Mouse (Mus musculus) heart, embryonic 13.5 days (tissue): ENCODE measurements around the gene Slc25a19. TPM values are rescaled to one million over a fixed set of nuclear protein-coding genes. Genes with fewer than 3 reads are reported as not detected.

Source experiments
- ATAC-seq: fragments of 200-750 bp; cut with Nextera tagmentation; 2 replicates; pipeline ENCODE4 v1.8.0; 2017; ENCODE audit warnings: moderate TSS enrichment; ENCODE audit not compliant: insufficient number of reproducible peaks, low FRiP score, low TSS enrichment; ENCODE audit errors: extremely low read depth
- H3K27ac ChIP-seq: fragments of 300-500 bp; sonication (generic); replicated peaks from 2 replicates; pipeline ENCODE4 v1.5.1; 2015; ENCODE audit warnings: moderate library complexity, mild to moderate bottlenecking, inconsistent platforms
- H3K27me3 ChIP-seq: fragments of 300-500 bp; sonication (generic); replicated peaks from 2 replicates; pipeline ENCODE4 v1.6.1; 2015; ENCODE audit warnings: mild to moderate bottlenecking, inconsistent platforms
- H3K36me3 ChIP-seq: fragments of 300-500 bp; sonication (generic); 2 replicates; pipeline ENCODE4 v1.6.1; 2015; ENCODE audit warnings: mild to moderate bottlenecking, inconsistent platforms
- H3K4me1 ChIP-seq: fragments of 300-500 bp; sonication (generic); 2 replicates; pipeline ENCODE4 v1.6.1; 2015; ENCODE audit warnings: inconsistent platforms
- H3K4me2 ChIP-seq: fragments of 300-500 bp; sonication (generic); 2 replicates; pipeline ENCODE4 v1.6.1; 2015; ENCODE audit warnings: inconsistent platforms, mild to moderate bottlenecking, moderate library complexity
- H3K4me3 ChIP-seq: fragments of 300-500 bp; sonication (generic); 2 replicates; pipeline ENCODE4 v1.5.1; 2015; ENCODE audit warnings: moderate library complexity, mild to moderate bottlenecking, inconsistent platforms
- H3K9ac ChIP-seq: fragments of 300-500 bp; sonication (generic); 2 replicates; pipeline ENCODE4 v1.6.1; 2015; ENCODE audit warnings: inconsistent platforms, mild to moderate bottlenecking, moderate library complexity
- H3K9me3 ChIP-seq: fragments of 300-500 bp; sonication (generic); 2 replicates; pipeline ENCODE4 v1.6.1; 2016; ENCODE audit warnings: inconsistent platforms
- WGBS: fragments of 180-500 bp; shearing (Covaris S2); methylation state at CpG from one replicate; pipeline ENCODE4 v1.1.7; 2015; ENCODE audit warnings: mixed read lengths; 5-methylcytosine and 5-hydroxymethylcytosine counted together
- polyA plus RNA-seq: library from polyadenylated mRNA; unstranded; fragments of >200 nt; fragmentation: Nextera tagmentation; extraction: Ambion mirVana; gene quantifications from 2 replicates; pipeline ENCODE4 v1.2.1, GENCODE M21; 2015

Slc25a19 gene
- polyA plus RNA-seq, 1 experiment from 2014 or later: 36.4 TPM

DNA sequence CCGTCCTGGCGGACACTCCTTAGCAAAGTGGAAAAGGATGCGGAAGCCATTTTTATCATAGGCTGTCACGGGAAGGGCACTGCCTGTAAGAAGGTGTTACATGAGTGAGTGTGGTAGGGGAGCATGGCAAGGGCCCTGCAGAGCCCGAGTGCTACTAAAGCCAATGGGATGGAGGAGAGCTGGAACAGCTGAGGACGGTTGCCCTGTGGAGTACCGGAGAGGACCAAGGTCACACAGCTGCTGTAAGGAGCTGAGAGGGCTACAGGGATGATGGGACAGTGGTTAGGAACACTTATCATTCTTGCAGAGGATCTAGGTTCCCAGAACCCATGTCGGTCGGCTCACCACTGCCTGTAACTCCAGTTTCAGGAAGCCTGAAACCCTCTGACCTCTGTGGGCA is 41.7 kb downstream of the Slc25a19 start:
- WGBS: 82% methylated on average over 9 of the region's 9 CpGs
- ATAC-seq: no peak
- no peaks in the 10 kb centered on the region for H3K9me3 ChIP-seq

DNA sequence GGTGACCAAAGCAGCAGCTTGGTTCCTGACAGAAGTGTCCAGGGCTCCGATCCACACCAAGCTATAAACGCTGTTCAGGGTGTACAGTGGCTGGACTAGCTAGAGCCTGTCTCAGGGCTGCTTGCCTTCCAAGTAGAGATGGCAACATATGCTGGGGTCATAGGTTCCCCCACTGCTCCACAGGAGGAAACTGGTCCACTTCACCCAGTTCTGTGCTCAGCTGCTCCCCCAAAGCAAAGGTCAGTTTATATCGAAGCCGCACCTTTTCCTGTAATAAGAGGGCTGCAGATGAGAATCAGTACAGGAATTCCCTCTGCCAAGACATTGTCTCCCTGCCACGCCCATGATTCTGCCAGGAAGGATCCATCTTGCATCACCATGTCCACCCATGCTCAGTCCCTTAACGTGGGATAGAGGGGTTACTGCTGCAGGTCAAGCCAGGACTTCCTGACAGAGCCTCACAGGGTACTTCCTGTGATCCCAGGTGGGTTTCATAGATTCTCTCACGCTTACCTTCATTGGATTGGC is 42.5 kb downstream of the Slc25a19 start:
- no peak overlapping the region for H3K27ac ChIP-seq
- no peaks in the 10 kb centered on the region for H3K4me1 ChIP-seq
- H3K27me3 ChIP-seq: no peaks in the 10 kb centered on the region
- H3K36me3 ChIP-seq: peaks cover 98% of the 10 kb centered on the region
- H3K9me3 ChIP-seq: no peaks in the 10 kb centered on the region
- 85% methylated on average over 7 of the region's 7 CpGs for WGBS
- H3K4me2 ChIP-seq: no peak overlapping the region
- ATAC-seq: no peak
- H3K9ac ChIP-seq: 0 out of 2 replicates have a peak overlapping the region, but pooled peaks have one; percentile 0
- H3K4me3 ChIP-seq: no peak overlapping the region

More for the DNA sequence above, 41.7 kb downstream of the Slc25a19 start:
- no peaks in the 10 kb centered on the region for H3K27me3 ChIP-seq
- H3K36me3 ChIP-seq: peaks cover 98% of the 10 kb centered on the region
- no peak overlapping the region for H3K4me3 ChIP-seq
- H3K4me2 ChIP-seq: no peak overlapping the region
- no peak overlapping the region for H3K27ac ChIP-seq
- no peak overlapping the region for H3K9ac ChIP-seq
- no peaks in the 10 kb centered on the region for H3K4me1 ChIP-seq

DNA sequence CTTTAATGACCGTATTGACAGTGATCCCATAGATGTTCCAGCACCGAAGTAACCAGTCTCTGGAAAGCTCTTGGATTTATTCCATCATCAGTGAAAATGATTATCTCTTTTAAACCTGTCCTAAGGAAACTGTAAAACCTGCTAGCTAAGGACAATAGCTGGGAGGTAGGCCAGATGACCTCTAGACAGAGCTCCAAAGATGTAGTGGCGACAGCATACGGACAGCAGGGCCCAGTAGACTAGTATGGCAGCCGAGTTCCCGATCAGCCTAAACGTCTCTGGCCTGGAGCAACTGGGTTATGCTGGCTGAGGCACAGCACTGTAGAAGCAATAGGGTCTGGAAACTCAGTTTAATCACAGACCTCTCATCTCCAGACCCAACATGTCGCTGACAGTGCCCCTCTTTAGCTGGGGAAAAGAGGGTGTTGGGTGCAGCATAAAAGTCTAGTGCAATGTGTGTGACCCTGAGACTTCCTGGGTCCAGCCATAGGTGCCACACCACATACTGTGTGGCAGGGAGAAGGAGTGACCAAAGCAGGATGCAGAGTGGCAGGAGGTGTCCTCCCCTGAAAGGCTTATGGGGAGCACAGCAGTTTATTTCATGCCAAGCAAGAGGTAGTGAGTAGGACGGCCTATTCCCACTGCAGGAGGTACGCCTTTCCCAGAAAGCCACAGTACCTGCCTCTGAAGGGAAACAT is 43.6 kb downstream of the Slc25a19 start:
- Histone ChIP-seq H3K4me3 (no peak overlapping the region), H3K9ac (no peak overlapping the region), H3K4me2 (no peak overlapping the region), H3K27ac (no peak overlapping the region), H3K36me3 (peaks cover 97% of the 10 kb centered on the region), H3K27me3 (no peaks in the 10 kb centered on the region), H3K9me3 (no peaks in the 10 kb centered on the region), H3K4me1 (no peaks in the 10 kb centered on the region)
- no peak for ATAC-seq
- 82% methylated on average over 10 of the region's 10 CpGs for WGBS

DNA sequence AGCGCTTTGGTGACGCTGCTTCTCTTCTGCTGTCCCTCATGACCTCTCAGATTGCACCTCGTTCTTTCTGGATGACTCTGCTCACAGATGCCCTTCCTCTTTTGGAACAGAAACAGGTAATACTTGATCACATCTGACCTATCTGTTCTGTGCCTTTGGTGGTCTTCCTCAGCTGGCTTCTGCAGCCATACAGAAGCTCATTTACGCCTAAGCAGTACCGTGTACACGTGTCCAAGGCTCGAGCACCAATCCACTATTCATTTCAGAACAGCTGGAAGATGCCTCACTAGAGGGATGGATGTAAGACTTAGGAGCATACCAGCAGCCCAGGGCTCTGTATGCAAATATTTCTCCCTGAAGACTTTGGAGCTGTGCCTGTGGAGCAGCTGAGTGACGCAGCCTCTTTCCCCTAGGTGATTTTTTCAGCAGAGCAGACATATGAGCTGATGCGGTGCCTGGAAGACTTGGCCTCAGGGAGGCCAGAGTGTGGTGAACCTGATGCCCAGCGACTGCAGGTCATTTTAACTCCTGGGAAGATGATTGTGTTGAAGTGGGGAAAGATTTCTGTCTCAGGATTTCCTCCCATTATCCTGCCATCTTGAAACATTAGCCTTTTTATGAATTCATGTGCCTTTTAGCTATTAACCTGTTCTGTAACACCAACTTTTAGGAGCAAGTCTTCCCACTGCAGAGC is 45.0 kb downstream of the Slc25a19 start:
- Histone ChIP-seq H3K9me3 (no peaks in the 10 kb centered on the region), H3K4me3 (no peak overlapping the region), H3K4me2 (no peak overlapping the region), H3K4me1 (no peaks in the 10 kb centered on the region), H3K27ac (no peak overlapping the region), H3K27me3 (no peaks in the 10 kb centered on the region), H3K36me3 (peaks cover 99% of the 10 kb centered on the region), H3K9ac (no peak overlapping the region)
- no peak for ATAC-seq
- WGBS: 78% methylated on average over 10 of the region's 10 CpGs

DNA sequence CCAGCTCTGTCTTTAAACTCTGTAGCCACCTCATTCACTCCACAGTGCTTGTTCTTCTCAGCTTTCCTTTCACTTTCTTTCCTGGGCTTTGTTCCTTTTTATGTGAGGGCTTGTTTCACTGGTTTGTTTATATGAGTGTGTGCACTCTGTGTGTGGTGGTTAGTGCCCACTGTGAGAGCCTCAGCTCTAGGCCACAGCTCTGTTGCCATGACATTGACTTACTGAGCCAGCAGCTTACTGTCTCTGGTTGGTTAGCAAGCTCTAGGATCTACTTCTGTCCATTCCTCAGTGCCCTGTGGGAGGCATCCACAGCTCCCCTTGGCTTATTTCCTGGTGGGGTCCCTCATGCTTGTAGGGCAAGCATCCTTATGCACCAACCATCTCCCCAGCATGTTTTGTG is 49.0 kb downstream of the Slc25a19 start:
- H3K27me3 ChIP-seq: no peaks in the 10 kb centered on the region
- no peak overlapping the region for H3K27ac ChIP-seq
- H3K4me1 ChIP-seq: no peaks in the 10 kb centered on the region
- no peak for ATAC-seq
- no peak overlapping the region for H3K9ac ChIP-seq
- no peak overlapping the region for H3K4me2 ChIP-seq
- no peaks in the 10 kb centered on the region for H3K9me3 ChIP-seq
- peaks cover 80% of the 10 kb centered on the region for H3K36me3 ChIP-seq
- no peak overlapping the region for H3K4me3 ChIP-seq

DNA sequence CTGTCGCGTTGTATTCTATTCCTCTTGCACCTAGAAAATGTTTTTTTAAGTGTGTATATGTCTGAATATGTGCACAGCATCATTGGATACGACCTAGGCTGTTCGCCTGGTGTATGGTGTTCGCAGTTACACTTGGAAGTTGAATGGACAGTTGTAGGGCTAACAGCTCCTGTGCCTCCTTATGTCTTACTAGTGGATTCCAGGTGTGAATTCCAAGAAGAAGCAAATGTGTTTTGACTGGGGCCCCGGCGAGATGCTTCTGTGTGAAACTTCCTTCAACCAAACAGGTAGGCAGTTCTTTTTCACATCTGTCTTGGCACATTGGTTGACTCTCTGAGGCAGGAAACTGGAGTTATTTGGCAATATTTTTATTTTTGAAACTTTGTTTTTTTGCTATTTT is 63.1 kb downstream of the Slc25a19 start:
- peaks cover 17% of the 10 kb centered on the region for H3K4me1 ChIP-seq
- peak overlapping the region; percentile 93 for H3K4me3 ChIP-seq
- WGBS: 15% methylated on average over 7 of the region's 7 CpGs
- ATAC-seq: no peak
- peak overlapping the region; percentile 91 for H3K9ac ChIP-seq
- H3K27ac ChIP-seq: no peak overlapping the region
- peaks cover 43% of the 10 kb centered on the region for H3K36me3 ChIP-seq
- no peaks in the 10 kb centered on the region for H3K9me3 ChIP-seq
- H3K27me3 ChIP-seq: no peaks in the 10 kb centered on the region
- H3K4me2 ChIP-seq: peak overlapping the region; percentile 83

Other genes starting within 250 kb of the Slc25a19 start
- 6.7 and 7.4 TPM in 2 replicates for gene Cdr2l, start 246.4 kb downstream of the Slc25a19 start, polyA plus RNA-seq
- gene Mrpl58, start 224.5 kb downstream of the Slc25a19 start, polyA plus RNA-seq: 173 and 184 TPM in 2 replicates
- 1,581 and 1,838 TPM in 2 replicates for gene Atp5h, start 208.3 kb downstream of the Slc25a19 start, polyA plus RNA-seq
- 8.8 and 12.1 TPM in 2 replicates for gene Kctd2, start 208.2 kb downstream of the Slc25a19 start, polyA plus RNA-seq
- 0.07 and 0.19 TPM in 2 replicates for gene Trim80, start 187.8 kb downstream of the Slc25a19 start, polyA plus RNA-seq
- 0.10 and 0.21 TPM in 2 replicates for gene Slc16a5, start 165.8 kb downstream of the Slc25a19 start, polyA plus RNA-seq
- 6.6 and 6.9 TPM in 2 replicates for gene Armc7, start 152.6 kb downstream of the Slc25a19 start, polyA plus RNA-seq
- 57.0 and 59.4 TPM in 2 replicates for gene Nt5c, start 136.4 kb downstream of the Slc25a19 start, polyA plus RNA-seq
- gene Jpt1, start 113.9 kb downstream of the Slc25a19 start, polyA plus RNA-seq: 432 and 502 TPM in 2 replicates
- 606 and 657 TPM in 2 replicates for gene Sumo2, start 92.0 kb downstream of the Slc25a19 start, polyA plus RNA-seq
- gene Nup85, start 63.9 kb downstream of the Slc25a19 start, polyA plus RNA-seq: 111 and 113 TPM in 2 replicates
- gene Mrps7, start 24.4 kb downstream of the Slc25a19 start, polyA plus RNA-seq: 79.2 and 86.8 TPM in 2 replicates
- 14.0 and 14.9 TPM in 2 replicates for gene Gga3, start 24.2 kb downstream of the Slc25a19 start, polyA plus RNA-seq
- gene Mif4gd, start 15.3 kb downstream of the Slc25a19 start, polyA plus RNA-seq: 23.1 and 24.6 TPM in 2 replicates
- gene Grb2, start 80.3 kb upstream of the Slc25a19 start, polyA plus RNA-seq: 86.6 and 90.0 TPM in 2 replicates
- gene Tmem94, start 137.1 kb upstream of the Slc25a19 start, polyA plus RNA-seq: 34.3 and 39.4 TPM in 2 replicates
- gene Caskin2, start 185.3 kb upstream of the Slc25a19 start, polyA plus RNA-seq: 20.0 and 20.1 TPM in 2 replicates
- gene Tsen54, start 186.4 kb upstream of the Slc25a19 start, polyA plus RNA-seq: 24.4 and 27.5 TPM in 2 replicates
- gene Llgl2, start 195.8 kb upstream of the Slc25a19 start, polyA plus RNA-seq: 18.9 and 19.0 TPM in 2 replicates
- 0.17 and 0.27 TPM in 2 replicates for gene Myo15b, start 230.1 kb upstream of the Slc25a19 start, polyA plus RNA-seq